Mouse (Mus musculus): ENCODE results near the gene Eno3.

DNA sequence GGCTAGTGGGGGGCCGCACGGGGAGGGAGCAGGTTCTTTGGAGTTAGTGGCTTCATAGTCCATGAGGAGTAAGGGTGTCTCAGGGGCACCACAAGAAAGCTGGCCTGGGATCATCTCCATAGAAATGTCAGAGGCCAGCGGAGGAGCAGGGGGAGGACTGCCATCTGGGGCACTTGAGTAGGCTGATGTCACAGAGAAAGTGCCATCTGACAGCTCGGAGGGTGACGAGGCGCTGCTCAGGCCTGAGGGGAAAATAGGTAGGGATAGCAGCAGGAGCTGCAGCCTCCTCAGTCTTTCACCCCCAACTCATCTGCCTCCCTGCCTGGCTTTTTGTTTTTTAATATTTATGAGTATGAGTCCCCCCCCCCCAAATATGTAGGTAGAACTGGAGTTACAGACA is 17.0 kb downstream of the Eno3 start:
- TF ChIP-seq CTCF (IDR thresholded peaks at IDR 0.05; ENCODE audit: control insufficient read depth, insufficient read depth, insufficient replicate concordance, low read depth, low read length) (no peak), POLR2A (IDR thresholded peaks at IDR 0.05; ENCODE audit: control insufficient read depth, low read depth, low read length) (no peak)

Measured in testis, adult 2 months (tissue).